Comparison of ENCODE assay signal across 9 mouse cellular contexts in genomic region chr6:28419673-28420072, GRCm38 (mm10). TPM values are rescaled to one million over a fixed set of nuclear protein-coding genes. Genes with fewer than 3 reads are reported as not detected.
DNase-seq lines count a peak whose midpoint lies in the region; ATAC-seq lines count a peak whose summit lies in the region.
"Had no signal": no experiment of that assay in that cellular context is flagged by ENCODE, and none has a peak within 500 bp of the region (broad histone marks: within the 10 kb centered on the region; RNA-seq: fewer than 3 reads in every experiment).

No protein-coding gene starts in this region.

- H3K4me1 ChIP-seq in hindbrain, embryonic 14.5 days (replicated peaks; ENCODE audit: control insufficient read depth, insufficient read depth, low read length), result peaks cover 27% of the 10 kb centered on the region
- peaks cover 36% of the 10 kb centered on the region for H3K4me1 ChIP-seq in midbrain, embryonic 15.5 days

- no peak overlapping the region for H3K27ac ChIP-seq in hindbrain, embryonic 14.5 days
- no peak overlapping the region for H3K27ac ChIP-seq in midbrain, embryonic 15.5 days

- H3K9ac ChIP-seq in hindbrain, embryonic 14.5 days, result no peak overlapping the region
- H3K9ac ChIP-seq in midbrain, embryonic 15.5 days, result no peak overlapping the region

- no peak overlapping the region for H3K4me3 ChIP-seq in hindbrain, embryonic 14.5 days (replicated peaks; ENCODE audit: low read length)
- no peak overlapping the region; the same call in 1 of the 2 replicates for H3K4me3 ChIP-seq in midbrain, embryonic 15.5 days

- 86% methylated on average over 2 of the region's 2 CpGs for WGBS in hindbrain, embryonic 14.5 days
- 81% methylated on average over 2 of the region's 2 CpGs for WGBS in midbrain, embryonic 15.5 days

- no peaks in the 10 kb centered on the region for H3K9me3 ChIP-seq in hindbrain, embryonic 14.5 days (ENCODE audit: control insufficient read depth, low read length)
- no peaks in the 10 kb centered on the region for H3K9me3 ChIP-seq in midbrain, embryonic 15.5 days

- H3K27me3 ChIP-seq in hindbrain, embryonic 14.5 days (ENCODE audit: control insufficient read depth, insufficient read depth, low read length), result no peaks in the 10 kb centered on the region
- H3K27me3 ChIP-seq in midbrain, embryonic 15.5 days (replicated peaks), result no peaks in the 10 kb centered on the region

- peak overlapping the region; percentile 94 for H3K4me2 ChIP-seq in hindbrain, embryonic 14.5 days (replicated peaks)
- H3K4me2 ChIP-seq in midbrain, embryonic 15.5 days, result peak overlapping the region; percentile 91

- peak; percentile 29 for DNase-seq in adrenal gland, adult 2 months
- DNase-seq in adrenal gland, postnatal 10 days, result no peak
- peak; percentile 29 for DNase-seq in kidney, postnatal 14 days
- no peak for DNase-seq in kidney, adult 8-10 months
- DNase-seq in hindbrain, embryonic 14.5 days (ENCODE audit: low spot score), result no peak
- no peak for DNase-seq in spleen, postnatal 14 days (ENCODE audit: low spot score in 2 of 2)
- DNase-seq: lung, postnatal 14 days had no signal

- ATAC-seq in hindbrain, embryonic 14.5 days (ENCODE audit: low FRiP score), result no peak
- ATAC-seq in midbrain, embryonic 15.5 days (replicated peaks), result no peak
- no peak for ATAC-seq in CD4-positive, CD25-positive, alpha-beta regulatory T cell, adult 4 months

- peaks cover 40% of the 10 kb centered on the region for H3K36me3 ChIP-seq in hindbrain, embryonic 14.5 days (replicated peaks; ENCODE audit: control insufficient read depth, insufficient read depth)
- H3K36me3 ChIP-seq in midbrain, embryonic 15.5 days (replicated peaks), result peaks cover 29% of the 10 kb centered on the region

RNA-seq across cellular contexts. Expression of gene Arf5, which starts 3.7 kb away (rescaled TPM):
- total RNA-seq in adrenal gland, adult 2 months (2021), result 100 to 1,000 TPM; 155 to 158 TPM
- polyA plus RNA-seq in adrenal gland, adult 2 months (2012; rRNA removed), result 484 and 569 TPM in 2 replicates
- total RNA-seq in adrenal gland, postnatal 10 days (2021), result 100 to 1,000 TPM; 178 to 190 TPM
- polyA plus RNA-seq in hindbrain, embryonic 14.5 days (2014; fragmentation: Nextera tagmentation; extraction: Ambion mirVana), result 417 and 419 TPM in 2 replicates
- polyA plus RNA-seq in midbrain, embryonic 15.5 days (2015; fragmentation: Nextera tagmentation; extraction: Ambion mirVana), result 414 and 435 TPM in 2 replicates
- 10 to 100 TPM; 27.3 to 43.4 TPM for polyA plus RNA-seq in CD4-positive, CD25-positive, alpha-beta regulatory T cell, adult 4 months (2017; shearing (Covaris generic))

RNA-seq across cellular contexts. Expression of gene Fscn3, which starts 7.9 kb away (rescaled TPM):
- total RNA-seq in adrenal gland, adult 2 months (2021), result not detected
- polyA plus RNA-seq in adrenal gland, adult 2 months (2012; rRNA removed), result not detected in 2 replicates
- total RNA-seq in adrenal gland, postnatal 10 days (2021), result under 1 TPM in 1 of 2 experiments, not detected in 1; 0.27 TPM
- polyA plus RNA-seq in hindbrain, embryonic 14.5 days (2014; fragmentation: Nextera tagmentation; extraction: Ambion mirVana), result not detected in 2 replicates
- not detected in 2 replicates for polyA plus RNA-seq in midbrain, embryonic 15.5 days (2015; fragmentation: Nextera tagmentation; extraction: Ambion mirVana)
- not detected for polyA plus RNA-seq in CD4-positive, CD25-positive, alpha-beta regulatory T cell, adult 4 months (2017; shearing (Covaris generic))

RNA-seq across cellular contexts. Expression of gene Gcc1, which starts 8.5 kb away (rescaled TPM):
- total RNA-seq in adrenal gland, adult 2 months (2021), result 10 to 100 TPM; 15.3 to 16.0 TPM
- 5.7 TPM in 2 replicates for polyA plus RNA-seq in adrenal gland, adult 2 months (2012; rRNA removed)
- total RNA-seq in adrenal gland, postnatal 10 days (2021), result 10 to 100 TPM; 12.2 to 12.7 TPM
- polyA plus RNA-seq in hindbrain, embryonic 14.5 days (2014; fragmentation: Nextera tagmentation; extraction: Ambion mirVana), result 8.6 and 10.2 TPM in 2 replicates
- 12.1 and 13.5 TPM in 2 replicates for polyA plus RNA-seq in midbrain, embryonic 15.5 days (2015; fragmentation: Nextera tagmentation; extraction: Ambion mirVana)
- polyA plus RNA-seq in CD4-positive, CD25-positive, alpha-beta regulatory T cell, adult 4 months (2017; shearing (Covaris generic)), result 10 to 100 TPM in 1 of 2 experiments, 1 to 10 TPM in 1; 7.9 to 15.8 TPM

RNA-seq across cellular contexts. Expression of gene Zfp800, which starts 21.9 kb away (rescaled TPM):
- 10 to 100 TPM; 18.8 to 40.5 TPM for total RNA-seq in adrenal gland, adult 2 months (2021)
- polyA plus RNA-seq in adrenal gland, adult 2 months (2012; rRNA removed), result 5.2 and 8.3 TPM in 2 replicates
- total RNA-seq in adrenal gland, postnatal 10 days (2021), result 10 to 100 TPM; 18.4 to 20.1 TPM
- polyA plus RNA-seq in hindbrain, embryonic 14.5 days (2014; fragmentation: Nextera tagmentation; extraction: Ambion mirVana), result 22.4 and 23.0 TPM in 2 replicates
- 22.2 and 22.4 TPM in 2 replicates for polyA plus RNA-seq in midbrain, embryonic 15.5 days (2015; fragmentation: Nextera tagmentation; extraction: Ambion mirVana)
- polyA plus RNA-seq in CD4-positive, CD25-positive, alpha-beta regulatory T cell, adult 4 months (2017; shearing (Covaris generic)), result 10 to 100 TPM; 28.8 to 36.9 TPM

RNA-seq across cellular contexts. Expression of gene Pax4, which starts 29.5 kb away (rescaled TPM):
- total RNA-seq in adrenal gland, adult 2 months (2021), result not detected
- not detected in 2 replicates for polyA plus RNA-seq in adrenal gland, adult 2 months (2012; rRNA removed)
- not detected for total RNA-seq in adrenal gland, postnatal 10 days (2021)
- not detected in 2 replicates for polyA plus RNA-seq in hindbrain, embryonic 14.5 days (2014; fragmentation: Nextera tagmentation; extraction: Ambion mirVana)
- polyA plus RNA-seq in midbrain, embryonic 15.5 days (2015; fragmentation: Nextera tagmentation; extraction: Ambion mirVana), result not detected in 2 replicates
- not detected for polyA plus RNA-seq in CD4-positive, CD25-positive, alpha-beta regulatory T cell, adult 4 months (2017; shearing (Covaris generic))

Comparison
In these comparisons a context has a peak if more than half of its experiments do, and no peak if none do; other contexts are left out.
1. DNase-seq: peak in adrenal gland, adult 2 months (single experiment) and kidney, postnatal 14 days (single experiment); none in adrenal gland, postnatal 10 days (single experiment), kidney, adult 8-10 months (0 of 2), hindbrain, embryonic 14.5 days (single experiment) and spleen, postnatal 14 days (0 of 2).